Mouse (Mus musculus) right cerebral cortex, adult 18-20 months (tissue): ENCODE results near the gene Olfr1107.

ENCODE experiments used
- DNase-seq: peaks from one replicate; pipeline ENCODE4 v3.0.0; 2022; ENCODE audit warnings: mixed read lengths

Olfr1107 gene

DNA sequence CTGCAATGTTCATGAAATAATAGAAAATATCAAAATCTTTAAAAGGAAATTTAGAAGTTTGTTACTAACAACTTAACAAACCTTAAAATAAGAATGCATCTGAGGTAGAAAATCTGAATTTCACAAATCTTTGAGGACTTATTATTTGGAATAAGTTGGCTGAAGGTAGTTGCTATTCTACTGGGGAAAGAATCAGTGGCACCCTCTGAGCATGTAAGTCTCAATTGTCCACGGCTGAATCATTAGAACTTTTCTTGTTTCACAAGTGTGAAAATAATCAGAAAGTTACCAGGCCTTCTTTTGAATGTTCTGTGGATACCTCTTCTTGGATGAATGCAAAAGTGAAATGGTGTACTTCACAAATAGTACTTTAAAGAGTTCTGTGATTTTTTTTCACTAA is at the start of gene Olfr1107:
TSS of gene Olfr1107 (minus strand) at position 101 of the 400 bp plus-strand sequence.
- no peak for DNase-seq

DNA sequence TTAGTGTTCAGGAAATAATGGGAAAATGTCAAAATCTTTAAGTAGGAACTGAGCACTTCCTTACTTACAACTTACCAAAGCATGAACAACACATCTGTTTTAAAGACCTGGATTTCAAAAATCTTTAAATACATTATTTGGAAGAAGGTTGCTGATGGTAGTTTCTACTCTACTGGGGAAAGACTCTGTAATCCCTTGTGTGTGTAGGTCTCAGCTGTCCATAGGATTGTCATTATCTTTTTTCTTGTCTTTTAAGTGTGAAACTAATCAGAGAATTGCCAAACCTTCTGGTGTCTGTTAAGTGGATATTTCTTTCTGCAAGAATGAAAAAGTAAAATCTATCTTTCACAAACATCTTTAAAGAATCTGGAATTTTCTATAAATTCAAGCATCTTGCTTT is 38.9 kb upstream of the Olfr1107 start, which contains the start of gene Olfr259:
TSS of gene Olfr259 (minus strand) at position 101 of the 400 bp plus-strand sequence.
- DNase-seq, result no peak

DNA sequence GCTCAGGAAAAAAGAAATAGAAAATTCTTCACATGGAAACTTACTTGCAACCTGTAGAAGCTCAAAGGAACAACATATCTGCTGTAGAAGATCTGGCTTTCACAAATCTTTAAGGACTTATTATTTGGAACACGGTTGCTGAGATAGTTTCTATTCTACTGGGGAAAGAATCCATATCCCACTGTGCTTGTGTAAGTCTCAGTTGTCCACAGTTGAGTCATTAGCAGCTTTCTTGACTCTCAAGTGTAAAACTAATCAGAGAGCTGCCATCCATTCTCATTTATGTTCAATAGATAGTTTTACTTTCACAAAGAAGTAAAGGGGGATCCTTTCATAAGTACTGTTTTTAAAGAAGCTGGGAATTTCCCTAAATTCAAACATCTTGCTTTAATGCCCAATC is 20.3 kb upstream of the Olfr1107 start, which contains the start of gene Olfr1109:
TSS of gene Olfr1109 (minus strand) at position 101 of the 400 bp plus-strand sequence.
- DNase-seq, result no peak

DNA sequence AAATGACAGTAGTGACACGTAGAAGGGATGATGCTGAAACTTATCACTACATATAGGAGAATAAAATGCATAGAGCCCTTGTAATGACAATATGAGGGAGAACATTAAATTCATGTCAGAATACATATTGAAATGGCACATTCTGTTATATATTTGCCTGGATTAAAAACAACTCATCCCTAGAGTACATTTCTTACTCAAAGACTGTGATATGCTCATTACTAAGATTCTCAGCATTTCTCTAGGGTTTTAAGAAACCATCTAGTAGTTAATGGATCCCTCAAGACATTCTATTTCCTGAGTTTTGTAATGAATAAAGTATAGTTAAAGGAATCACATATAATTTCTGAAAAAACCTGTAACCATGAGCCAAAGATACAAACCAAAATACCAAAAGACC is 23.4 kb downstream of the Olfr1107 start, which contains the start of gene Olfr1106:
TSS of gene Olfr1106 (minus strand) at position 101 of the 400 bp plus-strand sequence.
- DNase-seq, result no peak

DNA sequence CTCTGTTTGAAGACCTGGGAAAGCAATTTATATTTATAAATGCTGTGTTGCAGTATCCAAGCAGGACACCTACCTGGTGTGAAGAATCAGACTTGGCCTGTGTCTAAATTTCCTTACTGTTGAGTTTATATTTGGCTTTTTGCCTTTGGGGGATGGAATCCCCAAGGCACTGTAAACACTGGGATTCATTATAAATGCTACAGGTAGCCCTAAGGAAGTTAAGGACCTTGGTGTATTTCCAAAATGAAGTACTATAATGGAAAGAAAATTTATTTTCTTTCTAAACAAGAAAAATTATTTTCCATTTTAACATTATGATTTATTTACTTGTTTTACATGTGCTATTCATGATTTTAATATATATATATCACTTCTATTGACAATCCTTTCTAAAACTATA is 39.2 kb downstream of the Olfr1107 start, which contains the start of gene Olfr1105:
TSS of gene Olfr1105 (minus strand) at position 101 of the 400 bp plus-strand sequence.
- DNase-seq, result no peak

DNA sequence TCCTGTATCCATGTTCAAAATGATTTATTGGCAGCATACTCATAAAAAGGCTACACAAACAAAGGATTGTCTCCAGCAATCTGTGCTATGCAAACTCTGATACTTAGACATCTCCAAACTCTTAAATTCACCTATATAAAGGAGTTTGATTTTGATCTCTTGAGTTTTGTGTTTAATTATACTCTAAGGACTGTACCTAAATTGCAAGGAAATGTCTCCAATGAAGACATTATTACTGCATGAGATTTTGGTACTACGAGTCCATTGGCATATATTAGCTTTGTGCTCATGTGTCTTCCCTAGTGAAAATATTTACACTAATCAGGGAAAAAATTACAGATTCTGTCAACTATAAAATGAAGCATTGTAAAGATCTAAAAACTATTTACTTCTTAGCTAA is 48.6 kb downstream of the Olfr1107 start, which contains the start of gene Olfr1104:
TSS of gene Olfr1104 (minus strand) at position 101 of the 400 bp plus-strand sequence.
- no peak for DNase-seq
